Mouse (Mus musculus) cerebellum, postnatal 25 days (tissue): ENCODE data around the gene Tmem43.

ENCODE experiments used
- DNase-seq, 2 experiments: peaks; one replicate each; pipeline ENCODE4 v3.0.0; 2021; ENCODE audit warnings: mixed read lengths in 2 of 2

Tmem43 gene

DNA sequence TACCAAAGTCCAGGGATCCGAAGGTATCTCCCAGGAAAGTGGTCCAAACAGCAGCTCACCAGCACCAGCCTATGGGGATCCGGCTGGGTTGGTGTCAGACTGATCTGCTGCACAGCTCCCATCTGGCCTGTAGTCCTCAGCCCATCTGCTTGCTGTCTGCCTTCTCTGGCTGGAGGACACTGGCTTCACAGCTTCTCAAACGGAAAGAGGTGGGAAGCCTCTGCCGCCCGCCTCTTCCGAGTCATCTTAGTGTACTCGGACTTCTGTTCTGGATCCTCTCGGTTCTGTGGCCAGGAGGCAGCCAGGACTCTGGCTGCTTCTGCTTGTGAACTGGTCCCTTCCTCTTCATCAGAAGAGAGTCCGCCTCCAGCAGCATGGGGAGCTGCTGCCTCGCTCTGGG is 16.4 kb downstream of the Tmem43 start:
- no peak for DNase-seq

DNA sequence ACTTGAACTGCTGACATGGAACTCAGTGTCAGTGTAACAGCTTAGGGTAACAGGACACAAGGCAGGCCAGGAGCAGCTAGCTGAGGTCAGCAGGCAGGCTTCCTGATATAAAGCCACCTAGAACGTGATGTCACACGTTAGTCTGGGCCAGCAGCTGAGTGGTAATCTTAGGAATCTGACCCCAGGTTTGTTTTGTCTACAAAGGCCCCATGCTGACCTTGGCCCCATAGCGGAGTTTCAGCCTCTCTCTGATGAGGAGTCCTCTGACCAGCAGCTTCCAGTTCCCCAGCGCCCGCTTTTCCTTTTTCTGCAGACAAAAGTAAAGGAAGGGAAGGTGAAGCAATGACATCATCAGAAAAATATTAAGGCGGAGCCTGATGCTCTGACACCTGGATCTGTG is 17.5 kb downstream of the Tmem43 start:
- DNase-seq: no peak

DNA sequence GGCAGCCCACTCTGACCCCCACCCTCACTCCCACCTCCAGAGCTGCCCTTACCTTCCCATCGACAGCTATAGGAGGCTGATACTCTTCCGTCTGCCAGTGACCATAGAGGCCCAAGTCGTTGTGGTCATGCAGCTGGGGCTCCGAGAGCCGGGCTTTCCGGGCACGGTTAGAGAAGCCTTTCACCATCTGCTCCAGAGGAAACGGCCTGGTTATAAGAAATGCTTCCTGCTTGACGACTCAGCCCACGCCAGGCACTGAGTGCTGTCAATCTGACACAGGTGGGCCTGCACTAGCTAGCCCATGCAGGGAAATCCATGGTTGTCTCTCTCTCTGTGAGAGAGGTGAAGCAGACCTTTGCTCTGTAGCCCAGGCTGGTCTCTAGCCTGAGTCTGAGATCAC is 19.6 kb downstream of the Tmem43 start:
- no peak for DNase-seq

DNA sequence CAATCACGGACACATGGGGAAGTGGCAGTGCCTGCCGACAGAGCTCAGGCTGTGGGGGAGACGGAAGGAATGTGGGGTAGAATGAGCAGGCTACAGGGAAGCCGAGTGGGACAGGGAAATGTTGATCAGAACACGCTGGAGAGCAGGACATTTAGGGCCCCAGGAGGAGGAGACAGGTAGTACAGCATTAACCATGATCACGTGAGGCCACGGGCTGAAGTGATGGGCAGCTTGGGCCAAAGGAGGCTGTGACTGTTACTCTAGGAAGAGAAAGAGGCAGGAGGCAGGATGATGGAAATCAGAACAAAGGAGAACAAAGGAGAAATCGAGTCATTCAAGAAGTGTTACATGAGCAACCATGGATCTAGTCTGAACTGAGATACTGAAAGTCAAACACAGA is 21.0 kb downstream of the Tmem43 start:
- no peak for DNase-seq

DNA sequence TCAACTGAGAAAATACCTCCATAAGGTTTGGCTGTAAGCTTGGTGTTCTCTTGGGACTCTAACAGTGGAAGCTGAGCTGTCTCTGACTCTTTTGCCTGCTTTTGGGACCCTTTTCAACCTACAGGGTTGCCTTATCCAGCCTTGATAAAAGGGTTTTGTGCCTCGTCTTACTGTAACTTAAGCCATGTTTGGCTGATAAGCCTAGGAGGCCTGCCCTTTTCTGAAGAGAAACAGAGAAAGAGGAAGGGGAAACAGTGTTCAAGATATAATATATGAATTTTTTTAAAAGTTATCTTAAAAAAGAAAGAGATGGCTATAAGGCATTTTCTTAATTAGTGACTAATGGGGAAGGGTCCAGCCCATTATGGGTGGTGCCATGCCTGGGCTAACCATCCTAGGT is 29.8 kb downstream of the Tmem43 start:
- DNase-seq: no peak

DNA sequence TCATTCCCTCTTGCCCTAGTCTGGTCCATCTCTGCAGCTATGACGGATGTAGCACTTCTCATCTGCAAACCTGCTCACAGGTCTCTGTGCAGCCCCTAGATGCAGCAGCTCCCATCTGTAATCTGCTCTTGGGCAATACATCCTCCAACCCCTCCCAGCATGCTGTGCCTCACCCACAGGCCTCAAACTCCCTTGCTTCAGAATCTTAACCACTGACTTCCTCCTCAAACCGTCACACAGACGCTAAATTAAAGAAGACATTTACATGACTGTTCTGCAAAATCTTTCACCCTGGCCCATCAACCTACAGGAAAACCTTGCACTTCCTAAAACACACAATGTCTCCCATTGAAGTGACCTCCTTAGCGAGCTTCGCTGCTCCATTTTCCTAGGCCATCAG is 32.5 kb downstream of the Tmem43 start:
- no peak for DNase-seq

DNA sequence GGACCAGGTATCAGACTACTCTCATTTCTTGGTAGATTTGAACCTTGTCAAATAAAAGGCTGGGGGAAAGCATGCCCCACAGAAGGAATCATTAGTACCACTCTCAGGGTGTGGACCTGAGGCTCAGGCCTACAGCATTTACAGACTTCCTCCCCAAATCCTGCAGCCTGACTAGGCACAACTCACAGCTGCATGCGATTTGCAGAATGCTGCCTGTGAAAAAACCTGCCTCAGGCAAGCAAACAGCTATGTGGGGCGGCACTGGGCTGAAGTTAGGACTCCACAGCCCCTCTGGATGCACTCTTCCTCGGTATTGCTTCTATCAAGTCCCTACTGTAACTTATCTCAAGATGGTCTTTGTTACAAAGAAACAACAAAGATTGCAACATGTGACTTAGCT is 34.5 kb downstream of the Tmem43 start:
- DNase-seq: no peak

DNA sequence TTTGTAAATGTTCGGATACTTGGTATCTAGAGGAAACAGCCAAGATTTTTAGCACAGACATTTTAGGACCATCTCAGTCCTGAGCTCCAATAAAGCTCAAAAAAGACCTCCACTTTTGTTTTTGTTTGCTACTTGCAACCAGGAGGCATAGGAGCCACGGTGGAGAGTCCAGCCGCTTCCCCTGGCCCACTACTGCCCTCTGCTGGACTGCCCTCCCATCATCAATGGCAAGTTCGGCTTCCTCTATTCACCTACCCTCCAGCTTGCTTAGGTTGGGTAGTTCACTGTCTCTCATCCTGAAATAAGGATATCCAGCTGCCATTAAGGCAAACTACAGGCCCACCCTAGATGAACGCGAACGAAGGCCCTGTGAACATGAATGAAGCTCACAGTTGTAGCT is 35.8 kb downstream of the Tmem43 start:
- peak; percentile 65 to 83 for DNase-seq

DNA sequence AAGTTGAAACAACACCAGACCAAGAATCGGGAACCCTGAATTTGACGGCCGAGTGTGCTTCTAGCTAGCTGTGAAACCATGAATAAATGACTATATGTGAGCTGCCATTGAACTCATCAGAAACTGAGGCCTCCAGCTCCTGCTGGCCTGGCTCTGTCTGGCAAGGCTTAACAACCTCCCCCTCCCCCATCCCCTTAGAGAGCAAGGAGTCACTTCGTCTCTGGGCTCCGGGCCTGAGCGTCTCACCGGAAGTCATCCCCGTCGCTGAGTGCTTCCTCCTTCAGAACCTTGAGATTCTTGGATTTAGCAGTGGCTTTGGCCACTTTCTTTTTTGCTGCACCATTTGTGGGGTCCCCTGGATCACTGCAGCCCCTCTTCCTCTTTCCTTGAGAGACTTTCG is 36.7 kb downstream of the Tmem43 start:
- DNase-seq: no peak

DNA sequence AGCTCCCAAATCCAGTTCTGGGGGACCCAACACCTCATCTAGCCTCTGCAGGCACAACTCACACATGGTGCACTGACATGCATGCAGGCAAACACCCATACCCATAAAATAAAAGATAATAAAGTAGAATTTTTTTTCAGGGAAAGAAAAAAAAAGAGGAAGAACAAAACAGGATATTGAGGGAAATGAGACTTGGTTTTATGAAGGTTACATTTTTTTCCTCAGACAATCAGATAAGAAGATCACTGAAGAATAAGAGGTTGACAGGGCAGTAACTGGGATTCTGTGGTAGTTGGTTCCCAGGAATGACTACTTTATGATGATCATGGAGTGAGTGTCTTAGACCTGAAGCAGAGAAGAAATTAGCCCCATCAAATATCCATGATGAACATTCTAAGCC is 40.6 kb downstream of the Tmem43 start:
- no peak for DNase-seq

DNA sequence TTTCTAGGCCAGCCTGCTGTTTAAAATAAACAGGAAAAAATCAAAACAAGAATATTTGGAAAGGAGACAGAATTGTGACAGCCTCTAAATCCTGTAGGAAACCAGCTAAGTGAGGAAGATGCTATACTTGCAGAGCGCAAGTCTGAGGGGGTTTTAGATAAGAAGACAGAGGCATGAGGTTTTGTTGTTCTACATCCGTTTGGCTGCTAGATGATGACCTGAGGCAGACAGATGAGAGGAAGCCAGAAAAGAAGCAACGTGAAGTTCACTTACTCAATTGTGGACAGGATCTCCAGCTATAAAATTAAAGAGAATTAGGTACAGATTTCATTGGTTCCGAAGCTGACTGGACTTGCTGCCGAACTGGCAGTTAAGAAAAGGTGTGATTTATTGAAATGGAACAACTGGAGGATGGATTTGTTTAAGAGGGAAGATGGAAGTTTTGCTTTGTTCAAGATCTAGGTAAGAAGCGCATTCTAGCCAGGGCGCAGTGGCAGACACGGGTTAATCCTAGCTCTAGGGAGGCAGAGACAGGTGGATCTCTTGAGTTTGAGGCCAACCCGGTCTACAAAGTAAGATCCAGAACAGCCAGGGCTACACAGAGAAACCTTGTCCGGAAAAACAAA is 41.3 kb downstream of the Tmem43 start:
- no peak for DNase-seq

DNA sequence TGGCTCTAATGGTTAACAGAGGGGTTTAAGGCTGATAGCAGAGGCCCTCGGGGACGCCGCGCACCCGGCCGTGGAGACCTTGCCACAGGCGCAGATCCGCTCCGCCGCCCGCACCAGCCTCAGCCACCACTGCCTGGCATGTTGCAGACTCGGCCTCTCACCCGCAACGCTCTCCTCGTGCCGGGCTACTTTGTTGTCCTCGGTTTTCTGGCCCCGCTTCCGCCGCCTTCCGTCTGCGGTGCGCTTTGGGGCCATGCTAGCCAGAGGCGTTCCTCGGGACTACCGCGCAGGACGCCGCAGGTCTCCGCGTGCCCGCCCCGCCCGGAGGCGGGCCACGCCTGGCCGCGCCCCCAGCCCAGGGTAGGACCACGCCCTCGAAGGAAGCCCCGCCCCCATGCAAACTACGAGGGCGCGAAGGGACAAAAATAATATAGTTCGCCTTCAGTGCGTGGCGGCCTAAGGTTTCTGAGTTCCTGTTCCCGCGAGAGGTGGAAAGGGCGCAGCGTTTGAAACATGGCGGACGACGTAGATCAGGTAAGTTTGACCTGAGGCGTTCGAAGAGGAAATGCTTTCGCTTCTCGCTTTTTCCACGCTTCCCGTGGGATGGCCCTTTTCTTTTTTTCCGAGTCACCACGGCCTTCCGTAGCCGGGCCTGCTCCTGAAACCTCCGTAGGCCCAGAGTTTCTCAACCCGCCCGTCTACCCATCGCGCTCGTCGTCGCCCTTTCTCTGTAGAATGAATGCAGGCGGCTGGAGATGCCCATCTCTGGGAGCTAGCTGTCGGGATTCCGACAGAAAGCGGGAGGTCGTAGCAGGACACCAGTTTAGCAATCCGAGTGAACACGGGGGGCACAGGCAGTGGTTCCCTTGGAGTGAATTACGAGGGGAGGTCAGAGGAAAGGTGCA is 42.3 kb downstream of the Tmem43 start, which contains the start of the genes Xpc and Lsm3:
Gene Xpc, minus strand, starts transcription at position 344 of the 905 bp plus-strand sequence.
Gene Lsm3, plus strand, starts transcription at position 384 of the 905 bp plus-strand sequence.
- peak; percentile 99 for DNase-seq

DNA sequence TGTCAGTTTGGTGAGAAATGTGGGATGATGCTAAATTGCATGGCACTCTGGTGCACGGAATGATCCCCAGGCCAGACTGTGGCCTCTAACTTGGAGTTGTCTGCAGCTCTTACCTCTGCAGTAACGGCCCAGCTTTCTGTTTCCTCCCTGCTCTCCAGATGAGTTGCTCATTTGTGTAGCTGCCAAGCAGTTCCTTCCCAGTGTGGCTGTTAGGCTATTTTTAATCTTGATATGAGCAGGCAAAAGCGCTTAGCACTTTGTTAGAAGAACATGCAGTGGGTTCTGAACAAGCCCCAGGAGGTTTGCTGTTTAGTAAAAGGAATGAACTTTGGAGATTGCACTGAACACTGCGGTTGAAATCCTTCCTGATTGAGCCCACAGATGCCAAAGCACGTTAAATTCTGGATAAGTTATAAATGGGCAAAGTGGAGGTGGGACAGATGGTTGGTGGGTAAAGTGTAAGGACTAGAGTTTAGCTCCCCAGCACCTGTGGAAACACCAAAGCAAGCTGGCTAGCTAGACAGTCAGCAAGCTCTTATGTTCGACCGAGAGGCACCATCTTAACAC is 45.0 kb downstream of the Tmem43 start:
- no peak for DNase-seq

DNA sequence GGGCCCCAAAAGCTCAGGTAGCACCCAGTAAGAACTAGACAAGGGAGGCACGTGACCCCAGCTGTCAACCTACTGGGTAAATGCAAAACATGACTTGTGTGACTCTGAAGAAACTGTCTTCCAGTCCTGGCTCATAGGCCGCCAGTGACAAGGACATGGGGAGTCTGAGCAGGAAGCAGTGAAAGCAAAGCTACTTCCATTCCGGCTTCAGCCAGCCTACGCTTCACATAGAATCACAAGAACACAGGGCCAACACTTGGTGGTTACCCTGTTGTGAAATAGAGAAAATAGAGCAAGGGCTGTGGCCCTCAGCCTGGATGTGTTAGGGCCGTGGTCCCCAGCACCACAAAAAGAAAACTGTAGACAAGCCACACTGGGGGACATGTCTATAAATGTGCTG is 49.3 kb downstream of the Tmem43 start:
- DNase-seq: no peak

DNA sequence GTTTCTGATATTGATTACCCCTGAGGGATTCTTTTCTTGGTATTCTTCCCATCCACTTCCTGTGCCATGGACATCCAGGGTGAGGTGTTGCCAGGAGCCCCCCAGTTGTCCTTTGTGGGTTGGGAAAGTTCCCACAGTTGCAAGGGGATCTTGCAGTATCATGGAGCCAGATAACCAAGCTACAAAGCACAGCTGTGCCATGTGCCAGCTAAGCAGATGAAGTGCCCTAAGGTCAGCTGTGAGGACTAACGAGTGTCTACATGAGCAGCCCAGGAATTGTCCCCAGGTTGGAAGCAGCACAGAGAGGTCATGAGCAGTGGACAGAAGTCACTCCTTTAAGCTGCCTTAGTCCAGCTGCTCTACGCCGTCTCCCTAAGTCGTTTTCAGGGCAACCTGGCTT is 52.0 kb downstream of the Tmem43 start:
- no peak for DNase-seq

DNA sequence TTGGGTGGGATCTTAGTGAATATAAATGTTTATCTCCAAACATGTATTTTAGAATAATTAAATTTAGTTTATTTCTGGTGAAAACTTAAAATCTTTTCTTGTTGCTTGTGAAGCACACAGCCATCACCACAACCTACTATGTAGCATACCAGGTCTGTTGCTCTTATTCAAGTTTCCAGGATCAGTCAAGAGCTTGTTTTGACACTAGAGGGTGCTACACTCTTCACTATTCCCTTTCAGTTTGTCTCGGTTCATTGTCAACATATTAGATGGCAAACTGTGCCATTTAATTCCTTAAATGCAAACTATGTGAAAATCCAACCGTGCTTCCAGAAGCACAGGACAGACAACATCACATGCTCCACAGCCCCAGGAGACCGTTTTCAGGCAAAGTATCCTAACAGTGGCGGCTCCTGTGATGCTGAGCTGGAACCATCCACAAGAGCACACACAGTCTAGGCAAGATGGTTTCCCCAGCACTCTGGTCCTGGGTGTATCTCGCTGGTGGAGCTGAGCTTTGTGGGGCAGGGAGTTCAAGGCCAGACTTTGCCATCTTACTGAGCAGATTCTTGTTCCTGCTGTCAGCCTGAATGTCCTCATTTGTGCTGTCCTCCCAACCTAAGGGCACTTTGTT is 53.8 kb downstream of the Tmem43 start:
- no peak for DNase-seq

DNA sequence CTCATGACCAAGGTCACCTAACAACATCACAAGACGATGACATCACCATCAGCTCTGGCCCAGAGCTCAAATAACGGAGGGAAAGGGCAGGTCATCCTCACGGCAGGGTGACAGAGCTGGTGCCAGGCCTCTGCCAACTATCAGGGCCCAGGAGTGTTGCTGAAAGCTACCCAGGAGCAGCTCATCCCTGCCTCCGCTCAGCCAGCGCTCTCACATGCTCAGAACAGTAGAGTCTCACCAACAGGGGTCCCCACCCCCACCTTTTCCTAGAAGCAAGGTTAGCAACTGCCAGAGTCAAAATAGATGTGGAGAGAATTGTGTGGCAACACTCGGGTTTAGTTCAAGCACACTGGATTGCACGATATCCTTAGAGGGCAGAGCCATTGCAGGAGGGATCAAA is 54.8 kb downstream of the Tmem43 start:
- no peak for DNase-seq

DNA sequence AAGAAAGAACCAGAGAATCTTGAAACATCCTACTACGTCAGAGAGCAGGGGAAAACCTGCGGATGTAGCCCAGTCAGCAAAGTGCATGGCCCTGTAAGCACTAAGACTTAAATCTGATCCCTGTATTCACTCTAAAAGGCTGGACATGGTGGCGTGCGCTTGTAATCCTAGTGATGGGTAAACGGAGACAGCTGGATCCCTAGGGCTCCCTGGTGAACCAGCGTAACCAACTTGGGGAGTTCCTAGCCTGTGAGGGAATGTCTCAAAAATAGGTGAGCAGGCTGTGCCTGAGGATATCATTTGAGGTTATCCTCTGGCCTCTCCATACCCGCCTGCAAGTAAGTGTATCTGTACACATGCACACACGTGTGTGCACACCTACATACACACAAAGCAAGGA is 57.2 kb downstream of the Tmem43 start:
- no peak for DNase-seq

DNA sequence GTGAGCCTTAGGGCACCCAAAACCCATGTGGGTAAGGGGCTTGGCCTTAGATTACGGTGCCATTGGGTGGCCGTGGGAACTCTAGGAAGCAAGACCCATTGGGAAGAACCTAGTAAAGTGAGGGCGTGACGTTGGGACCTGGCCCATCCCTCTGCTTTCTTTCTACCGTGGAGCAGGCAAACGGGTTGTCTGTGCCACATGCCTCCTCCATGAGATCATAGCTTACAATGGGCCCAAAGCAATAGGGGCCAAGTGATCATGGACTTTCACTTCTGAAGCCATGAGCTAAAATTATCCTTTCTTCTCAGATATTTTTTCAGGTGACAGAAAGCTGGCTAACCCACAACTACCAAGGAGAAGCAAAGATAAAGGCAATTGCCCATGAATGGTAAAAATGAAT is 57.8 kb downstream of the Tmem43 start:
- no peak for DNase-seq

DNA sequence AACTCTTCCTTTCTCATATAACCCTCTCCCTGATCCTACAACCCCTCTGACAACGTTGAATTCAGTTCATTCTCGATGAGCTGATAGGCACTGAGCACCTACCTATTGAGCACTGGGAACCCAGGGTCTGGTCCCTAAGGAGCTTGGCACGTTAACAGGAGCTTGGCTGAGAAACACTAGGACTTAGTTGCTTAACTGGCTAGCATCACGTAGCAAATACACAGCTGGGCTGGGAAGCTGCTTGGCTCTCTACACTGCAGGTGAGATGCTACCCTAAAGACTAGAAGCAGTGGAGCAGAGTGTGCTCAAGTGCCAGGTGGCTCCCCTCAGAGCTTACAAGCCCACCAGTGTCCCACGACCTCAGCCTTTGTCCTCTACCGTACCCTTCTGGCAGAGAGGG is 59.2 kb downstream of the Tmem43 start:
- no peak for DNase-seq

DNA sequence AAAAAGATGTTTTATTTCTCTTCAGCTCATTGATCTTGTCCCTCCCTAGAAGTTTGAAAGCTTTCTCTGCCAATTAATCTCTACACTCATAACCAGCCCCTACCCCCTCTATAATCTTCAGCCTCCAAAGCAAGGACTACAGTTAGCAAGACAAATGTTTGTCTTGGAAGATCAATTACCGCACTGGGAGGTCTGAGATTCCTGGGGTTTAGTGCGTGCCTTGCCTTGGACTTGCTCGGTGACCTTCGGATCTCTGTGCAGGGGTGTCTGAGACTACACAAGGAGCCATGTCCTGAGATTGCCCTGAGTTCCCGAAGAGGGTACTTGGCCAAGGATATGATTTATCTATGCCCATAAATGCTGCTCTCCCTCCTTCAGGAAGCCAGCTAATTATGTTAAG is 59.9 kb downstream of the Tmem43 start:
- no peak for DNase-seq

DNA sequence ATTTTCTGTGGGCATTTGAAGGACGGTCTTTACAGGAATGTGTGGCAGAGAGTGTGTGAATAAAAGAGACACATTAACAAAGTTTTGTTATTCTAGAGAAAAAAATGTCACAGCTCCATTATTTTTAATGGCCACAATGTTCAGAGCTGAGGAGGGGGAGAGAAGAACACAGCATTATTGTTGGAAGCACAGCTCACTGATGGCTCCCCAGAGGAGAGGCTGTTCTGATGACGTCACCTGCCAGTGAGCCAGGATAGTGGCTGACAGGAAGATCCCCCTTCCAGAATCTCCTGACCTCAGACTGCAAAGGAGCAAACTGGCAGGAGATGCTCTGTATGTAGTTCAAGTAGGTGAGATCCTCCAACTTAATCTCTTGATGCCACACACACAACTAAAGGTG is 60.3 kb downstream of the Tmem43 start:
- DNase-seq: no peak

DNA sequence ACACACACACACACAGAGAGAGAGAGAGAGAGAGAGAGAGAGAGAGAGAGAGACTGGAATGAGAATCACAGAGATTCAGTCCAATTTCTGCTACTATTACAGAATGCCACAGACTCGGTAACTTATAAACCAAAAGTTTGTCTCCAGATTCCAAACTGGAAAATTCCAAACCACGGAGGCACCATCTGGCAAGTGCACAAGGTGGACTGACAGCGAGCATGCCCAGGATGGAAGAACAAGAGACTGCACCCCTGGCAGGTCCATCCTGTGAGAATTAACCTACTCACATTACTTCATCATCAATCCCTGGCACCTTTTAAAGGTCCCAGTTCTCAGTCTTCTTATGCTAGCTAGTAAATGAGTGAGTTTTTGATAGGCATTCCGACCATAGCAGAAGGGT is 60.8 kb downstream of the Tmem43 start:
- DNase-seq: no peak

DNA sequence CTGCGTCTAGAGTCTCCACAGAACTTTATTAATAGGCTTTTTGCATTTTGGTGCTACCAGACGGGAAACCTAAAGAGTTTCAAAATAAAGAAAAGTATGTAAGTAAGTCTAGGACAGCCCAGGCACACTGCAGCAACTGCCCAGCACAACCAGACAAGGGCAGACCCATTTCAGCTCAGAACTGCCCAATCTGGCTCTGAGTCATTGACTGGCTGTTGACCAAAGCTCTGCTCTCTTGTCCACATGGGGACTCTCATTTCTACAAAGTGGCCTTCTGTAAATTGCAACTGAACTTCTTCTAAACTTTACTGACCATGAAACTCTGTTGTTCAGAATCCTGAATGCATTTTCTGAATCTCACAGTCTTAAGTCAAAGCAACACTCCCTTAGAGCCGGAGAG is 61.7 kb downstream of the Tmem43 start:
- DNase-seq: no peak
